Mouse (Mus musculus): ENCODE data around the gene Tssk3.
"Not testable (repeated sequence)": the region's sequence is repeated elsewhere in the genome, so short reads cannot be mapped to it uniquely, and the experiment has no call there.

Gene Tssk3

GRCm38 (mm10) chr4:129490972-129491880, at the start of gene Tssk3, which contains the start of gene Fam229a:
Gene Tssk3, minus strand, starts transcription at chr4:129491022.
Gene Fam229a, plus strand, starts transcription at chr4:129491190.
- DNase-seq = peak in 1 of 2 experiments; percentile 38

GRCm38 (mm10) chr4:129540012-129540411, 49.2 kb upstream of the Tssk3 start:
- peak in 1 of 2 experiments; percentile 40 for DNase-seq

GRCm38 (mm10) chr4:129528901-129529300, 38.1 kb upstream of the Tssk3 start:
- not testable (repeated sequence) for DNase-seq

GRCm38 (mm10) chr4:129525889-129526288, 35.1 kb upstream of the Tssk3 start:
- DNase-seq = no peak

GRCm38 (mm10) chr4:129525338-129525737, 34.5 kb upstream of the Tssk3 start:
- DNase-seq = no peak

GRCm38 (mm10) chr4:129518519-129518918, 27.7 kb upstream of the Tssk3 start:
- DNase-seq = no peak

- peak; percentile 44 to 56 for DNase-seq
Measured at GRCm38 (mm10) chr4:129516925-129517324, 26.1 kb upstream of the Tssk3 start.

GRCm38 (mm10) chr4:129514300-129514898, 23.6 kb upstream of the Tssk3 start:
- peak in 1 of 2 experiments; percentile 31 for DNase-seq

- DNase-seq = no peak
Measured at GRCm38 (mm10) chr4:129513891-129514290, 23.1 kb upstream of the Tssk3 start.

GRCm38 (mm10) chr4:129513086-129513767, 22.4 kb upstream of the Tssk3 start, which contains the start of gene Marcksl1:
Gene Marcksl1, plus strand, starts transcription at chr4:129513581.
- peak; percentile 72 to 79 for DNase-seq

GRCm38 (mm10) chr4:129511413-129512096, 20.7 kb upstream of the Tssk3 start:
- no peak for DNase-seq

GRCm38 (mm10) chr4:129510723-129511412, 20.0 kb upstream of the Tssk3 start:
- DNase-seq = no peak

GRCm38 (mm10) chr4:129509650-129510049, 18.8 kb upstream of the Tssk3 start:
- DNase-seq = no peak

- no peak for DNase-seq
Measured at GRCm38 (mm10) chr4:129508834-129509600, 18.2 kb upstream of the Tssk3 start.

GRCm38 (mm10) chr4:129508237-129508515, 17.4 kb upstream of the Tssk3 start:
- DNase-seq = no peak

- no peak for DNase-seq
Measured at GRCm38 (mm10) chr4:129507434-129508236, 16.8 kb upstream of the Tssk3 start.

- DNase-seq = no peak
Measured at GRCm38 (mm10) chr4:129505511-129505910, 14.7 kb upstream of the Tssk3 start.

GRCm38 (mm10) chr4:129502901-129503444, 12.2 kb upstream of the Tssk3 start:
- DNase-seq = no peak

GRCm38 (mm10) chr4:129502327-129502888, 11.6 kb upstream of the Tssk3 start:
- DNase-seq = no peak
